1 mouse cellular context compared by ENCODE assay signal in the genomic region with DNA sequence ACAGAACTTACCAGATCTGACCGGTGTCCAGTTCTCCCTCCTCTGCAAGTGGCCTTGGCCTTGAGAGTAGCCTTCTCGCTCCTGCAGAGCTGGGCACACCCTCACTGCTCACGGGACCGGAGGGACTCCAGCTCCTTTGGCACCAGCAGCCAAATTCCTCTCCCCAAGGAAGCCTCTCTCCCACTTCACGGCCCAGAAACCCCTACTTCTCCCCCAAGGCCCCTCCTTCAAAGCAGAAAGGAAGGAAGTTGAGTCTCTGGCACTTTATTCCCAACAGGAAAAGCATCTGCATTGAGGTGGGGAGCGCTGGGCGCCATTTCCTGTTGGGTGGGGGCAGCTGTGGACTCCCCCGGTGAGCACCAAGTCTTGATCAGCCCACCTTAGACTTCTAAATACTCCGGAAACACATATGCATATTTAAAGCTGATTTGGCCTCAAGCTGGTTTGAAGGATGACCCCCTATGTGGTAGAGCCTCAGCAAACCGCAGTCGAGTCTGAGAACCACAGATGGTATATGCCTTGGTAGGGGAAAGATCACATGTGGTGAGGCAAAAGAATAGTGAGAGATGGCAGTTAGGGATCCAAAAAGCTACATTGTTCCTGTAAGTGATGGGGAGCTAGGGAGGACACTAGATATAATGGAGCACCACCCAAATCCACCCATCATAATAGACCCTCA.
A peak's percentile ranks its signal among the peaks of the same experiment; 100 is the strongest.
TF ChIP-seq lines count a peak whose summit lies in the region.

A gene (minus strand): TSS at position 207 of the 679 bp plus-strand sequence.

TF ChIP-seq in CH12.LX, 34 proteins besides CTCF, POLR2A, EP300 and RAD21 (continued from another document):
- TF ChIP-seq IRF4 (IDR thresholded peaks at IDR 0.05; ENCODE audit: low read depth, low read length): no peak
- peak; percentile 49; the same call in 1 of the 2 replicates for TF ChIP-seq MAX (IDR thresholded peaks at IDR 0.05; ENCODE audit: low read length)
- no peak for TF ChIP-seq ETS1 (conservative IDR thresholded peaks at IDR 0.05; ENCODE audit: low read depth, low read length)
- no peak for TF ChIP-seq UBTF (IDR thresholded peaks at IDR 0.05; ENCODE audit: low read depth, low read length)
- no peak for TF ChIP-seq ZNF384 (IDR thresholded peaks at IDR 0.05; ENCODE audit: low read depth, low read length)
- TF ChIP-seq PAX5 (IDR thresholded peaks at IDR 0.05; ENCODE audit: low read length): no peak
- no peak for TF ChIP-seq HCFC1 (IDR thresholded peaks at IDR 0.05; ENCODE audit: low read depth, low read length)
- TF ChIP-seq ELF1 (IDR thresholded peaks at IDR 0.05; ENCODE audit: low read depth, low read length): no peak
- no peak for TF ChIP-seq SIN3A (IDR thresholded peaks at IDR 0.05; ENCODE audit: low read length)
- TF ChIP-seq E2F4 (IDR thresholded peaks at IDR 0.05; ENCODE audit: insufficient replicate concordance, low read depth, low read length): no peak
TF ChIP-seq in CH12.LX: peak in this region for 7.
